Mouse (Mus musculus): ENCODE results near the gene BC147527. TPM values are rescaled to one million over a fixed set of nuclear protein-coding genes. Genes with fewer than 3 reads are reported as not detected.
A peak's percentile ranks its signal among the peaks of the same experiment; 100 is the strongest.
"Not testable (repeated sequence)": the region's sequence is repeated elsewhere in the genome, so short reads cannot be mapped to it uniquely, and the experiment has no call there.

Gene BC147527
- polyA plus RNA-seq (2015; fragmentation: Nextera tagmentation; extraction: Ambion mirVana), result 0.42 TPM in 1 of 2 replicates, not detected in the other

DNA sequence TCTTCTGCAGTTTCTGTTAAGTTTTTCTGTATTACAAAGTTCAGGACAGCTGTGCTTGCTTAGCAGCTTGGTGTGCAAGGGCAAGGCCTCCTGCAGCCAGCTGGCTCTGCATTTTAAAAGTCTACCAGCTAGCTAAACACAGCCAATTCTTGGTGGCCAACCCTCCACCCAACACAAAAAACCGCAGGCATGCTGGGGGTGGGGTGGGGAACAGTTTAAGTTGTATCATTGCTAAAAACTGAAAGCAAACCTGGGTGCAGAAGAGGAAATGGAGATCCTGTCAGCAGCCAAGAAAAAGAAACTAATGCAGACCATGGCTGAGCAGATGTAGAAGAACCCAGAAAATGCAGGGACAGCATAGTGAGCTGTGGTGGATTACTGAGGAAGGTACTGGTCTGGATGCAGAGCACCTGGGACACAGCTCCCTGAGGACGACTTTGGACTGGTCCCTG lies at the start of gene BC147527:
BC147527 (plus strand) TSS at position 402 of the 452 bp plus-strand sequence.
- H3K4me3 ChIP-seq, result no peak within 1 kb of the TSS
- H3K27me3 ChIP-seq, result no peaks in the 10 kb centered on the region
- H3K4me1 ChIP-seq, result no peaks in the 10 kb centered on the region
- H3K36me3 ChIP-seq, result no peaks in the 10 kb centered on the region
- no peaks in the 10 kb centered on the region for H3K9me3 ChIP-seq
- WGBS, result 33% methylated on average over 2 of the region's 2 CpGs
- no peak within 1 kb of the TSS for H3K27ac ChIP-seq
- ATAC-seq (ENCODE audit: insufficient number of reproducible peaks, insufficient read depth, low FRiP score, low TSS enrichment, low read depth), result no peak
- H3K9ac ChIP-seq, result no peak within 1 kb of the TSS
- no peak within 1 kb of the TSS for H3K4me2 ChIP-seq

DNA sequence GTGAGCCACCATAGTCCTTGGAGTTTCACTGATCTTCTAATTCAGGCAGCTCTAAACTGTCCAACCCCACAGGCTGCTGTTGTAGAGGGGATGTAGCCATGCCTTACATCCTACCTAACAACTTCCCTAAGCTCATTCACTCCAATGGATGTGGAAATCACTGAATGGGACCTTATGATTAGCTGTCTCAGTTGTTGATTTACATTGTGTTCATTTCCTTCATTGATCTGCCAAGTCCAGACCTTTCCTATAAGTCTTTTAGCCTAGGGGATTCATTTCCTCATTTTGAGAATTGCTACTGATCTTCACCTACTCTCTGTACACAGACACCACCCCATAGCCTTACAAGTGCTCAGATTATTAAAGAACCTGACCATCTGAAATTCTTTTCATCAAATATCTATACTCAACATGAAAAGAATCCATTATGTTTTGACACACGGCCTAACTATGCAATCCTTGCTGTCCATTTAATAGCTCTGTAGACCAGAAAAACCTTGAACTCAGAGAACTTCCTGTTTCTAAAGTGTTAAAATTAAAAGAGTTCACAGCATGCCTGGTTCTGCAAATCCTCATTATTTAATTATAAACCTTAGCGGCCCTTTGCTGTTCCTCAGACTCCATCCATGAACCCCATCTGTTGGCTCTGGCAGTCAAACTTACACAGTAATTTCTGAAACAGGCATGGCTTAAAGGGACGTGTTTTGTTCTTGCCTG lies 48.8 kb upstream of the BC147527 start:
- H3K4me1 ChIP-seq; H3K4me2 ChIP-seq; H3K4me3 ChIP-seq; H3K36me3 ChIP-seq; H3K27ac ChIP-seq; H3K9me3 ChIP-seq; H3K9ac ChIP-seq; ATAC-seq (ENCODE audit: insufficient number of reproducible peaks, insufficient read depth, low FRiP score, low TSS enrichment, low read depth); H3K27me3 ChIP-seq: not testable (repeated sequence)
- 77% methylated on average over 2 of the region's 3 CpGs for WGBS

DNA sequence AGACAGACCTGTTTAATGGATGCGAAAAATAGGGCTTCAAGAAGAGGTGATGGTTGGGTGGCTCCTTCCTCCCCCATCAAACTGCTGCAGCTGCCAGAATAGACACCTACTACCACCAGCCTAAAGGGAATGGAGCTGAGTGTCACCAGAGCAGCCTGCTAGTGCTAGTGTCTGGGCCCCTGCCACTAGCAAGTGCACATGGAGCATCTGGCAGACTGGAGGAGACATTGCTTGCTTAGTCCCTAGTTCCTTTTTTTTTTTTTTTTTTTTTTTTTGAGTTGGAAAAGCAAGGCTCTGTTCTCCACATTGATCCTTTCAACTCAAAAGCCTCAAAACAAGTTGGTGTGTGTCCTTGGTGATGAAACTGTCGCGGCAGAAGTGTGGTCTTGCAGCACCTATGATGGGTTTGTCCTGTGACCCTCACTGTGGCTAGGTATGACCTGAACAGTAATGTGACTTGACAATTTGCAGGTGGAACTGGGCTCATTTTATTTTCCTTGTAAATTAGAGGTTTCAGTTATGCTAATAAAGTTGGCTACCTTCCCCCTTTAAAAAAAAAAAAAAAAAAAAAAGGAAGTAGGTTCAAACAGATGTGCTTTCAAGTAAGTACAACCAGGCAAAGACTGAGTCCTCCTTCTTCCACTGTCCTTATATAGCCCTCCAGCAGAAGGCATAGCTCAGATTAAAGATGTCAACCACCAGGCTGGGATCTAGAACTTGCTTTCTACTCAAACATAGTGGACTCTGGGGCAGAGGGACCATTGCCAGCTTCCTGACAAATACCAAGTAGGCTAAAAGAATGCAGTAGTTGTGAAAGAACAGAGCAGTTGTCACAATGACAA lies 41.2 kb upstream of the BC147527 start:
- 83% methylated on average over 3 of the region's 3 CpGs for WGBS
- H3K27me3 ChIP-seq; ATAC-seq (ENCODE audit: insufficient number of reproducible peaks, insufficient read depth, low FRiP score, low TSS enrichment, low read depth); H3K4me3 ChIP-seq; H3K9ac ChIP-seq; H3K36me3 ChIP-seq; H3K4me2 ChIP-seq; H3K9me3 ChIP-seq; H3K27ac ChIP-seq; H3K4me1 ChIP-seq: not testable (repeated sequence)

DNA sequence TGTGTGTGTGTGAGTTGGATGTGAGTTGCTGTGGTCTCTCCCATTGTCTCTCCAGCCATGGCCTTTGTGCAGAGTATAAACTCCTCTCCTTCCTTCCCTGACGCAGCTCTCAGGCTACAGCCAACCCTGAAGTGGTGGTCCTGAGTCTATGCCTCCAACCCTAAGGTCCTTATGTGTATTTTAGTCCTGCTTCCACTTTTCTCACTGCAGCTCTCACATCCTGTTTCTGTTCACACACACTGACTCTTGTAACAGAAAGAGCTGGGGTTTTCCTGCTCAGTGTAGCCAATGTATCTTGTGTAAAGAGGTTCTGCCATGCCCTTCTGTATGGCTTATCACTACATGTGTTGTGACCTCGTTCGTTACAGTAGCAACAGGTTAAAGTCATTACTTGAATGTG lies 40.5 kb upstream of the BC147527 start:
- H3K9me3 ChIP-seq; H3K4me1 ChIP-seq; ATAC-seq (ENCODE audit: insufficient number of reproducible peaks, insufficient read depth, low FRiP score, low TSS enrichment, low read depth); H3K27ac ChIP-seq; H3K9ac ChIP-seq; H3K36me3 ChIP-seq; H3K4me3 ChIP-seq; H3K27me3 ChIP-seq; H3K4me2 ChIP-seq: not testable (repeated sequence)
- 73% methylated on average over 3 of the region's 3 CpGs for WGBS

DNA sequence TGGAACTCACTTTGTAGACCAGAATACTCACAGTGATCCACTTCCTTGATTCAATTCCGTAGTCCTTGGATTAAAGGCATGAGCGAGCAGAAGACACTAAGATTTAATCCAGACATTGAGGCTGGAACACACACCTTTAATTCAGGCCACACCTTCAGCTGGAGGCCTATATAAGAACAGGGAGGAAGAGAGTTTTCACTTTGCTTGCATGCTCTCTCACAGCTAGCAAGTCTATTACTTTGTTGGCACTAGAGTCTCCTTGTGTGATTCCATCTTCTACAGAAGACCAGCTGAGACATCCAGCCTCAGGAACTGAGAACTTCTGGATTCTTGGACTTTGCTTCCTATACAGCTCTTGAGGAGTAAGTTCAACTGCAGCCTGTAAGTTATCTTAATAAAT lies 37.3 kb upstream of the BC147527 start, which contains the start of gene AF067061:
AF067061 (plus strand) TSS at position 245 of the 400 bp plus-strand sequence.
- not testable (repeated sequence) for H3K36me3 ChIP-seq; H3K4me2 ChIP-seq; H3K9ac ChIP-seq; H3K4me3 ChIP-seq; H3K4me1 ChIP-seq; H3K27me3 ChIP-seq; ATAC-seq (ENCODE audit: insufficient number of reproducible peaks, insufficient read depth, low FRiP score, low TSS enrichment, low read depth); H3K27ac ChIP-seq; H3K9me3 ChIP-seq
- 79% methylated on average over 2 of the region's 2 CpGs for whole genome bisulfite sequencing

DNA sequence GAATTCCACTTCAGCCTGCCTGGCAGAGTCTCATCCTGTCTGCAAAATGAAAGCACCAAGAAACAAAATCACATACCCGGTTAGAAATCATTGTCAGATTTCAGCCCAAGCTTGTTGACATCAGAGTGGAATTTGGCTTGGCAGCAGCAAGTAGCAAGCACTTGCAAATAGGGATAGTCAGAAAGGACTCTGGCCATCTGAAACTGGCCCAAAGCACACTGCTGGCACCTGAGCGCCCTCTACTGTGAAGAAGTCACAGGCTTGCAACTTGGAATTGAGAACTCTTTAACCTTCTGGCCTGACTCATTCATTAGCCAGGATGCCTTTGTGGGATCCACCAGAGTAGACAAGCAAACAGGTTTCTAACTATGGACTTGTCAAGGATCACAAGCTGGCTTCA lies 22.4 kb upstream of the BC147527 start:
- not testable (repeated sequence) for H3K4me3 ChIP-seq; H3K9ac ChIP-seq; ATAC-seq (ENCODE audit: insufficient number of reproducible peaks, insufficient read depth, low FRiP score, low TSS enrichment, low read depth); H3K27me3 ChIP-seq; H3K9me3 ChIP-seq; H3K27ac ChIP-seq; H3K4me2 ChIP-seq; H3K36me3 ChIP-seq; H3K4me1 ChIP-seq
- WGBS, result 23% methylated on average over 2 of the region's 2 CpGs

DNA sequence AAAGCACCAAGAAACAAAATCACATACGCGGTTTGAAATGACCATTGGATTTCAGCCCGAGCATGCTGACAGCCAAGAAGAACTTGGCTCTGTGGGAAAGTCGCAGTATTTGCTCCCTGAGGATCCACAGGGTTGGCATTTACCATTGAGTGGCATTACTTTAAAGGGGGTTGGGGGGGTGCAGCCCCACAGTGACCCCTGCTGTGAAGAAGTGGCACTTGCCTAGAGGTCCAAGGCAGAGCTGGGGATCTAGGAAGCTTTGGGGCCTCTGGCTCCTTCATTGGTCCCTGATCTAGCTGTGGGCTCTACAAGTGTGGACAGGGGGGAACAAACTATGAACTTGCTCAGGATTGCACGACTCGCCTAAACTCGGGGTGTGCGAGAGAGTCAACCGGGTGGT lies 21.4 kb upstream of the BC147527 start:
- Histone ChIP-seq H3K4me1 (no peaks in the 10 kb centered on the region), H3K9ac (no peak overlapping the region), H3K27ac (no peak overlapping the region), H3K9me3 (no peaks in the 10 kb centered on the region), H3K36me3 (no peaks in the 10 kb centered on the region), H3K4me2 (no peak overlapping the region), H3K4me3 (no peak overlapping the region), H3K27me3 (no peaks in the 10 kb centered on the region)
- no peak for ATAC-seq (ENCODE audit: insufficient number of reproducible peaks, insufficient read depth, low FRiP score, low TSS enrichment, low read depth)
- WGBS, result 90% methylated on average over 9 of the region's 9 CpGs

DNA sequence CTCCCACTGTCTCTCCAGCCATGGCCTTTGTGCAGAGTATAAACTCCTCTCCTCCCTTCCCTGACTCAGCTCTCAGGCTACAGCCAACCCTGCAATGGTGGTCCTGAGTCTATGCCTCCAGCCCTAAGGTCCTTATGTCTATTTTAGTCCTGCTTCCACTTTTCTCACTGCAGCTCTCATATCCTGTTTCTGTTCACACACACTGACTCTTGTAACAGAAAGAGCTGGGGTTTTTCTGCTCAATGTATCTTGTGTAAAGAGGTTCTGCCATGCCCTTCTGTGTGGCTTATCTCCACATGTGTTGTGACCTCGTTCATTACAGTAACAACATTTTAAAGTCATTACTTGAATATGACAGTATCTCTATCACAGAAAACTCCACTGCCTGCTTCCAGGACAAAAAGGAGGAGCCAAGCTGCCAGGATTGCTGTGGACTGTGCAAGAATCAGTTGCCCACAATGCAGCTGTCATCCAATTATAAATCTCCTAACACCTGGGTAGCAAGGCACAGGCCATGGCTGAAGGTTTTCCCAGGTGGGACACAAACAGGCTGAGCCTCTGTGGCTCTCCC lies 783 bp upstream of the BC147527 start:
- Histone ChIP-seq H3K4me3 (no peak overlapping the region), H3K9me3 (no peaks in the 10 kb centered on the region), H3K4me2 (no peak overlapping the region), H3K36me3 (no peaks in the 10 kb centered on the region), H3K27ac (no peak overlapping the region), H3K4me1 (no peaks in the 10 kb centered on the region), H3K9ac (no peak overlapping the region), H3K27me3 (no peaks in the 10 kb centered on the region)
- 55% methylated on average over 1 of the region's 1 CpGs for WGBS
- ATAC-seq (ENCODE audit: insufficient number of reproducible peaks, insufficient read depth, low FRiP score, low TSS enrichment, low read depth), result no peak

DNA sequence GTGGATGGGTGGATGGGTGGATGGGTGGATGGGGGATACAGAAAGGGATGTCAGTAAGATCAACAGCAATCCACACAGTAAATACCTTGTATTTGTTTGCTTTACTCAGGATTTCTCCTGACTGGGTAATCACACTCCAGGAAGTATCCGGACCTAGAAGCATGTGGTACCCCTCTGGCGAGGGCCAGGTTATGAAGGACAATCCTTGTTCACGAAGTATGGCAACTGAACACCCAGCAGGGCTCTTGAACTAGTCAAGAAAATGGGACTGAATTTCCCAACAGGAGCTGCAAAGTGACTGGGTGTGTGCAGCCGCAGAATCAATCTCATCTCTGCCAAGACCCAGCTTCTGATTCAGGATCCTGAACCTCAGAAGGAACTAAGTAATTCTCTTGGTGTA lies 661 bp downstream of the BC147527 start:
- H3K9me3 ChIP-seq, result no peaks in the 10 kb centered on the region
- H3K4me3 ChIP-seq, result no peak overlapping the region
- WGBS, result 85% methylated on average over 4 of the region's 4 CpGs
- H3K36me3 ChIP-seq, result no peaks in the 10 kb centered on the region
- H3K4me2 ChIP-seq, result no peak overlapping the region
- no peaks in the 10 kb centered on the region for H3K27me3 ChIP-seq
- no peaks in the 10 kb centered on the region for H3K4me1 ChIP-seq
- no peak overlapping the region for H3K9ac ChIP-seq
- H3K27ac ChIP-seq, result no peak overlapping the region
- ATAC-seq (ENCODE audit: insufficient number of reproducible peaks, insufficient read depth, low FRiP score, low TSS enrichment, low read depth), result no peak

DNA sequence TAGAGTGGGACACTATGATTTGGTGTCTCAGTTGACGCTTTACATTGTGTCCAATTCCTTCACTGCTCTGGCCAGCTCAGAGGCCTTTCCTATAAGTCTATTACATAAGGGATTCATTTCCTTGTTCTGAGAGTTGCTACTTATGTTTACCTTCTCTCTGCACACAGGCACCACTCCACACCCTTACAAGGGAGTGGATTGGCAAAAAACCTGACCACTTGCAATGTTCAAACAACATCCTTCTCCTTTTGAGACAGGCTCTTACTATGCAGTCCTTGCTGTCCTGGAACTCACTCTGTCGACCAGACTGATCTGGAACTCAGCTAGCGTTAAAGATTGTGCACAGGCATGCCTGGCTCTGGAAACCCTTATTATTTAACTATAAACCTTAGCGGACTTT lies 10.6 kb downstream of the BC147527 start:
- ATAC-seq (ENCODE audit: insufficient number of reproducible peaks, insufficient read depth, low FRiP score, low TSS enrichment, low read depth), result no peak
- H3K27ac ChIP-seq, result no peak overlapping the region
- no peaks in the 10 kb centered on the region for H3K9me3 ChIP-seq
- H3K4me3 ChIP-seq, result no peak overlapping the region
- H3K27me3 ChIP-seq, result no peaks in the 10 kb centered on the region
- H3K36me3 ChIP-seq, result no peaks in the 10 kb centered on the region
- 79% methylated on average over 4 of the region's 4 CpGs for WGBS
- no peaks in the 10 kb centered on the region for H3K4me1 ChIP-seq
- H3K9ac ChIP-seq, result no peak overlapping the region
- H3K4me2 ChIP-seq, result no peak overlapping the region

DNA sequence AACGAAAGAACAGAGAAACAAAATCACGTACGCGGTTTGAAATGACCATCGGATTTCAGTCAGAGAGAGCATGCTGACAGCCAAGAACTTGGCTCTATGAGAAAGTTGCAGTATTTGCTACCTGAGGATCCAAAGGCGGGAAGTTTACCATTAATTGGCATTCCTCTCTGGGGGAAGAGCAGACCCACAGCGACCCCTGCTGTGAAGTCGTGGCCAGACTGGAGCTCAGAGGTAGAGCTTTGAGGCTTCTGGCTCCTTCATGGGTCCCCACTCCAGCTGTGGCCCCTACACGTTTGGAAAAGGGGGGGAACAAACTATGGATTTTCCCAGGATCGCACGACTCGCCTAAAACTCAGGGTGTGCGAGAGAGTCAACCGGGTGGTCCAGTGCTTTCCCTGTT lies 13.4 kb downstream of the BC147527 start:
- Histone ChIP-seq H3K9me3 (no peaks in the 10 kb centered on the region), H3K27me3 (no peaks in the 10 kb centered on the region), H3K4me2 (peak overlapping the region; percentile 22; the same call in 1 of the 2 replicates), H3K4me3 (no peak overlapping the region), H3K9ac (no peak overlapping the region), H3K4me1 (no peaks in the 10 kb centered on the region), H3K27ac (no peak overlapping the region), H3K36me3 (no peaks in the 10 kb centered on the region)
- no peak for ATAC-seq (ENCODE audit: insufficient number of reproducible peaks, insufficient read depth, low FRiP score, low TSS enrichment, low read depth)
- 46% methylated on average over 14 of the region's 14 CpGs for WGBS

DNA sequence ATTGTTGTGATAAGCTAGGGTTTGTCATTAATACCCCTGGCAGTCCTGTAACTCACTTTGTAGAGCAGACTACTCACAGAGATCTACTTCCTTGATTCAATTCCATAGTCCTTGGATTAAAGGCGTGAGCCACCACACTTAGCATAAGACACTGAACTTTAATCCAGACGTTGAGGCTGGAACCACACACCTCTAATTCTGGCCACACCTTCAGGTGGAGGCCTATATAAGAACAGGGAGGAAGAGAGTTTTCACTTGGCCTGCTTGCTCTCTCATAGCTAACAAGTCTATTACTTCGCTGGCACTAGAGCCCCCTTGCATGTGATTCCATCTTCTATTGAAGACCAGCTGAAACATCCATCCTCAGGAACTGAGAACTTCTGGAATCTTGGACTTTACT lies 16.4 kb downstream of the BC147527 start, which contains the start of gene Tcstv3:
Tcstv3 (plus strand) TSS at position 301 of the 400 bp plus-strand sequence.
- not testable (repeated sequence) for H3K4me2 ChIP-seq; ATAC-seq (ENCODE audit: insufficient number of reproducible peaks, insufficient read depth, low FRiP score, low TSS enrichment, low read depth); H3K27ac ChIP-seq; H3K9ac ChIP-seq; H3K27me3 ChIP-seq; H3K4me1 ChIP-seq; H3K9me3 ChIP-seq; H3K4me3 ChIP-seq; H3K36me3 ChIP-seq
- 56% methylated on average over 3 of the region's 3 CpGs for WGBS

Measured in embryonic facial prominence, embryonic 13.5 days (tissue).